Mouse (Mus musculus) erythroblast, embryonic 14.5 days (primary cell): ENCODE measurements around the gene Gm10563.

Experiments used
- GATA1 ChIP-seq: IDR thresholded peaks from 2 replicates; pipeline ENCODE4 v1.6.1; 2012; ENCODE audit warnings: low read length, inconsistent platforms, mixed read lengths
- TAL1 ChIP-seq: IDR thresholded peaks from 3 replicates; pipeline ENCODE4 v1.6.1; 2012; ENCODE audit warnings: low read length, inconsistent platforms, mixed read lengths

GRCm38 (mm10) chr4:155654183-155654455 is 8.9 kb upstream of the Gm10563 start:
- TF ChIP-seq TAL1 (no peak), GATA1 (no peak)
